Mouse (Mus musculus): Measurements from ENCODE around the gene Cobll1.

The Cobll1 gene

GRCm38 (mm10) chr2:65148928-65149327, 90.3 kb downstream of the Cobll1 start:
- no peak for DNase-seq (ENCODE audit: low read depth, low spot score)

DNA sequence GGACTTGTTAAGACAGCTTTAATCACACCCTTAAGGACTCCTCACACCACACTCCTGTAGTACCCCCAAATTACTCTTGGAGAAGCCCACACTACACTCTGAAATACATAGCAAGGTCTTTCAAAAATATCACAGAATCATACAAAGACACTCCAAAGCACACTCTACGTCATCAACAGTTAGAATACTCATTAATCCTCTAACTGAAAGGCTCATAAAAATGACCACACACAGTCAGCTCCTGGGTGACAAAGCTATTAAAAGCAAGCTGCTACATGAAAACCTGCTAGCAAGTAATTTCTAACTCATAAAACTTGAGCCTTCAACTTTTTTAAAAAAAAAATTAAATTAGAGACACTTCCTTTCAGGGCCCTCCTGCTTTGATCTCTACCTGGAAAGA, 91.8 kb downstream of the Cobll1 start:
- no peak for DNase-seq (ENCODE audit: low read depth, low spot score)

DNA sequence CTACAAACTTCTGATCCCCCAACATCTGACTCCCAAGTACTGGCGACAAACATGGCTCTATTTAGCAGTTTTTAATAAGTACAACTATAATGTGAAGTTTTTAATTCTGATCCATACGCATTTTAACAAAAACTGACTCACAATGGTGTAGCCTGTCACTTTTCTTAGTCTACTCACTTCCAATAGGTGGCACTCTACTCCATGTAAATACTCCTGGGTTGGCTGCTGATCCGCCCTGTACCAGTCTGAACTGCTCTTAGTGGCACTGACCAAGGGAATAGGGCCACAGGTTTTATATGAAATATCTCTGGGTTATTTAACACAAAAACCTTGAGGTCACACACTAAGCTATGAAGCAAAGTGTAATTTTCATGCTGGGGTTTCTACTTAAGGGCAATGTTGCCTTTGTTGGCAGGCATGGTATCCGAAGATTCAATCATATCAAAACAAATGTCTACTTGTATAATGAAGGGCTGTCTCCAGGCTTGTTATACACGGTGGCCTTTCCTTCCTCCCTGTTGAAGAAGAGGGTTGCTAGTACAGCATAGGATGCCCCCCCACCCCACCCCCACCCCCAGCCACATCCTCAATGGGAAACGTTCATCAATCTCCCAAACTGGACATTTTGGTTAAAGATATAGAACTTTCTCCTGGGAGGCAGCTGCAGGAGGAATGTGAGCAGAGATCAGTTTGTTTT, 93.6 kb downstream of the Cobll1 start:
- peak; percentile 85 for DNase-seq (ENCODE audit: low read depth, low spot score)

- no peak for DNase-seq (ENCODE audit: low read depth, low spot score)
Measured at GRCm38 (mm10) chr2:65141093-65141661, 98.0 kb downstream of the Cobll1 start.

DNA sequence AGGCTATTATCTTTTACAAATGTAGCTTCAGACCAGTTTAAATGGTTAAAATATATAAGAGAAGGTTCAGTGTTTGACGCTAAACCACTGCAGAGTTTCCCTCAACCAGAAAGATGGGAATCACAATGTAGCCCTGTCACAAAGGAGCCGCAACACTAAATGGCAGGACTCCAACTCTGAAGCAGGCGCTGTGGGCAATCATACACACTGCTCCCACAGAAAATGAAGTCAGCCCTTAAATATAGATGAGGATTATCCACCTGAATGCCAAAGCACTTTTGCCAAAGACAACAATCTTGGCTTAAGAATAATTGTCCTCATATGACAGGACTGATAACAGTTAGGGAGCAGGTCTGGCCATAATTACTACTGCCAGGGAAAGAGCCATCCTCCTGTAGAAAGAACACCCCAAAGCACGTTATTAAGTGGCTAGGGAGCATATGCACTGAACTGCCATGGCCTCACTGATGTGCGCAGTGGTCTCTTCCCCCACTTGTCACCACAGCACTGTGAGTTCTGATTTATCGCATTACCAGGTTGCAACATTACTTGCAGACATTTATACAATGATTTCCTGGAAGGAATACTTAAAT, 98.8 kb downstream of the Cobll1 start:
- peak; percentile 62 for DNase-seq (ENCODE audit: low read depth, low spot score)

GRCm38 (mm10) chr2:65139606-65140329, 99.4 kb downstream of the Cobll1 start:
- no peak for DNase-seq (ENCODE audit: low read depth, low spot score)

DNA sequence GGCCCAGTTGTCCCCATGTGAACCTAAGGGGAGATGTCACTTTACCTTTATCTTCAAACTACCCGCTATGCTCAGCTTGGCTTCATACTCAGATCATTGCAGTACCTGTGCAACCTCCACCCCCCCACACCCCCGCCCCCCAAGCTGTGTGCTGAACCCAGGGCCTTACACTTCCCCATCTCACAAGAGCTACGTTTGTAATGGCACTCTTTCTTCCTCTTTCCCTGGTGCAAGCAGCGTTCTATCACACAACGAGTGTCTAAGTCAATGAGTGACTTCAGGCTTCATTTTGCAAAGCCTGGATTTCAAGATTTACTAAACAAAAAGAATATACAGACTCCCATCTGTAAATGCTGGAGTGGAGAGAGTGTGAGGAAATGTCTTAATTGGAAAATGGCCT, 100.2 kb downstream of the Cobll1 start:
- DNase-seq (ENCODE audit: low read depth, low spot score), result no peak

DNA sequence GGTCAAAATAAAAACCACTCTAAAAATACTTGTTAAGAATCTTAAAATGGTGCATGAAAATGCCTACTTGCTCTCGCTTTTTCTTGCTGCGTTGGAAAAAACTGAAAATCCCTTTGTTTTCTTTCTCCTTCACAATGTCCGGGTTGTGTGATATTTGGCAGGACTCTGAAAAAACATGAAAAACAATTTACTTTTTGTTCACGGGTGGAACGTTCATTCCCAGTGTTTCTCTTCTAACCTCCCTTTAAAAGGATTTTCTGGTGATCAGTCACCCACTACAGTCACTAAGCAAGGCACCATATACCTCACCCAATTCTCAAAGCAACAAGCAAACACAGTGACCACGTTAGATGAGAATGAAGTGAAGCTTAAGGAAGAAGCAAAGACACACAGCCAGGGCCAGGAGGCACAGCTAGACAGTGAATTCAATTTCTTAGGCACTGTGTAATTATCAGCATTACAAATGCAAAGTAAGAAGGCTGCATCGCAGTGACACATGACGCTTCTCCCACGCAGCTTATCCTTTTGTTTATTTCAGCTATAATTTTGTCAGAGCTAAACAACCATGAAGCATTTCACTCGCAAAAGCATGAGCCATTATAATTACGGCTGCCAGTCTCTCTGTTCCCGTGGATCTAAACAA, 112.9 kb downstream of the Cobll1 start:
- no peak for DNase-seq (ENCODE audit: low read depth, low spot score)

- no peak for DNase-seq (ENCODE audit: low read depth, low spot score)
Measured at GRCm38 (mm10) chr2:65123702-65124101, 115.5 kb downstream of the Cobll1 start.

GRCm38 (mm10) chr2:65121435-65121834, 117.8 kb downstream of the Cobll1 start:
- DNase-seq (ENCODE audit: low read depth, low spot score), result peak; percentile 88

DNA sequence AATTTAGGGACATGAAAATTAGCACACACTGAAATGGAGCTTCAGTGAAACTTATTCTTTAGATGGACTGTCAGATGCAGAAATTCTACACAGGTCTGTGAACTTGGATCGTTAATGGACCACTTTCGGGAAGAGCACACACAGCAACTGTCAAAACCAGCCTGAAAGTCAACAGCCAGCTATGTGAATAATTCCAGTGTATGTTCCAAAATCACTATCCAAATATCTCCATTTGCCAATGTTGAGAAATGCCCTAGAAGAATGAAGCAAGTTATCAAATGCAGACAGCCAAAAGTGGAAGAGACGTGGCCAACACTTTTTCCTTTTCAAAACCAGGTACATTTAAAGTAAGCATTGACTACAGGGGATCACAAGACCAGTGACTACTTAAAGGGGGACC, 118.2 kb downstream of the Cobll1 start:
- DNase-seq (ENCODE audit: low read depth, low spot score), result peak; percentile 51

GRCm38 (mm10) chr2:65120112-65120511, 119.1 kb downstream of the Cobll1 start:
- peak; percentile 76 for DNase-seq (ENCODE audit: low read depth, low spot score)

DNA sequence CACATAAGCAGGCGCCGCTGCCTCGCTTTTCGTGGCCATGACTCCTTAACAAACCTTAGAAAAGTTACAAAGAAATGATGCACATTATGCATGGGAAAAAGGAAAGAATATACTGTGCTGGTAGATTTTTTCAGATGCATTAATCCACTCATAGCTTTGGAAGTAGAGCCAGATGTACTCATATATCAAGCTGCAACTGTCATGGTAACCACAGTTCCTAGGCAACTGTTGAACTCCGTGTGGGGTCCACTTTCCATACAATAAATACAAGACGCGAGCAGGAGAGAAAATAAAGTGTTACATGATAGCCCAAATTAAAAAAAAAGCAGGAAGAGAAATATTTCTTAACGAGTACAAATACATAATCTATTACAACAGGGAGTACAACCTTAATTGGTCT, 119.5 kb downstream of the Cobll1 start:
- peak; percentile 81 for DNase-seq (ENCODE audit: low read depth, low spot score)

DNA sequence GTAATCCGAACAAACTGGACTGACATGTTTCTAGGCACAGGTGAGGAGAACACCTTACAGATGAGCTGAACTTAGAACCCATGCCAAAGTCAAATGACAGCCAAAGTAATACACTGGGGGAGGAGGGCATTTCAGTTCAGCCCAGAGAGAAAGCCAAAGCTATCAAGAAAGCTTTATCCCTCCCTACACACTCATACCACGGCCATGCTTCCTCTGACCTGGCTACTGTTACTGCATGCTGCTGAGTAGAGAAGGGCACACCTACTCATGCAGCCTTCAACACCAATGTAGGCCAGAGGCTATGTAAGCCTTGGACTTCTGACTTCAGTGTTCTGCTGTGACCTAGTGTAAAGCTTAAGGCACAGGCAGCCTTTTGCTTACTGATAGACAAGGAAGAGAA, 120.1 kb downstream of the Cobll1 start:
- DNase-seq (ENCODE audit: low read depth, low spot score), result peak; percentile 25

DNA sequence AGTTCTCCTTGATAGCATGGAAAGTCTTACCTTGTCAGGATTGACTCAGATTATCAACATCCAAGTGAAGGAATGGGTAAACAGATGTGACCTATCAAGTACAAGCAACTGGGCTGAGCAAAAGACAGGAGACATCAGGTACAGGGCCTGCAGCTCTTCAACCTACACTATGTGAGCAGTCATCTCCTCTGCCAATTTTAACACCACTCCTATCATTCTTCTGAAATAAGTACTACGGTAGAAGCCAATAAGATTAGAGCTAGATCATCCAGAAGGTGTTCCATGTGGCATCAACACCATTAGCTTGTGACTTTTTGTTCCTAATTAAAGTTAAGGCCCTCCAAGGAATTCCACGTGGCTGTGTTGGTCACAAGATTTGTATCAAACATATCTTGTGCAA, 121.3 kb downstream of the Cobll1 start:
- no peak for DNase-seq (ENCODE audit: low read depth, low spot score)

DNA sequence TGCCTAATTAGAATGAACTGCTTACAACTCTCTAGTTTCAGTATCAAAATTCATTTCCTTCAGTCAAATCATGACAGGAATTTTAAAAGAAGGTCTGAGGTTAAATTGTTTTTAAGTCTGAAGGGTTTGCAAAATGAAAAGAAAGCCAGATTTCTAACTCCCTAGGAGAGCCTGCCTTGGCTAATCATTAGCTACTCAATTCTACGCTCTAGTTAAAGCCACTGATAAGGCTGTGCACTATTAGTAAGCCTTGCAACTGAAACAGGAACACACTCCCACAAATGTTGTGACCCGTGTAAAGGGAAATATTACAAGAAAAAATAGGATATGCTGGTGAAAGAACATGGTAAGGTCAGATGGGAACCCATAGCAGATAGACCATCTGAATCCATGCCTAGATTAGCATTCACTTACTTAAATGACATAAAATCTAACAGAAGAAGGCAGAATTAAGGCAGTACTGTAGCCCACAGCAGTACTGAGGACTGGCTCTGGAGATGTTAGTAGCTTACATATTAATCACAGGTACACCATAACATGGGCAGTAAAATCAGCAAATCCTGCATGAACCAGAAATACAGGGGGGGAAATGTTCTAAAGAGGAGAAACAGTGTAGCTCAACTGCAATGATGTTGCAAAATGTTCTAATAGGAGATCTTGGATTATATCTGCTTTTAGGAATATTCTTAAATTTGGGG, 122.6 kb downstream of the Cobll1 start:
- DNase-seq (ENCODE audit: low read depth, low spot score), result no peak

GRCm38 (mm10) chr2:65113191-65113590, 126.0 kb downstream of the Cobll1 start:
- DNase-seq (ENCODE audit: low read depth, low spot score), result no peak

DNA sequence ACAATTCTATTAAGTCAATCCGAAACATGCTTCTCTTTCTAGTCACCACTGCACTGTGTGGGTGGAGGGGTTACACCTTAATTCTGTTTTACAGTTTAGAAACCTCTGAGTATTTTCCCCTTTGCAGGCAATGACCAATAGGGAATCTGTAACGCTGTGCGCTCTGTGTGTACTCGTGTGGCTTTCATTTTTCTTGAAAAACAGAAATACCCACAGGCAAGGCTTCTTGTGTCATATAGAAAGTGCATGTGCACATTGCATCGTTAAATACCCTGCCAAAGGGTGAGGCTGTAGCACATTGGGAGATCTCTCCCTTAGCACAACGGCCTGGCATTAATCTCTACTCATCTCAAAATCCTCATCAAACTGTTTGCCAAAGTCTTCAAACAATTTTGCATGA, 134.6 kb downstream of the Cobll1 start:
- no peak for DNase-seq (ENCODE audit: low read depth, low spot score)

DNA sequence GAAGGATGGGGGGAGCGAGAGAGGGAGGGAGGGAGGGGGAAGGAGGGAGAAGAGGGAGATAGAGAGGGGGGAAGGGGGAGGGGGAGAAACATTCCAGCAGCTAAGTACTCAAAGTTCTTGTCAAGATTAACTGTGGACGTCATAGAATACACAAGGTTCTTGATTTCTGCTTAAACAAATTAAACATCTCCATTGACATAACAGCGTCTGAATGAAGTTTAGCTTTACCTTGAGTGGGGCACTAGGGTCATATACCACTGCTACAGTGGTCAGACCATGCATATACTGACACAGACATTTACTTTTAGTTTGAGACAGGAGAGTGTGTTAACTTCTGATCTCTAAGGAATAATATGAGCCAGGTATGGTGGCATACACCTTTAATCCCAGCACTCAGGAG, 135.4 kb downstream of the Cobll1 start:
- DNase-seq (ENCODE audit: low read depth, low spot score), result no peak

GRCm38 (mm10) chr2:65101388-65101787, 137.8 kb downstream of the Cobll1 start:
- no peak for DNase-seq (ENCODE audit: low read depth, low spot score)

GRCm38 (mm10) chr2:65100001-65100400, 139.2 kb downstream of the Cobll1 start:
- no peak for DNase-seq (ENCODE audit: low read depth, low spot score)
